Mouse (Mus musculus) hindbrain, embryonic 10.5 days (tissue): ENCODE data around the gene Runx1. TPM values are rescaled to one million over a fixed set of nuclear protein-coding genes. Genes with fewer than 3 reads are reported as not detected.

Experiments
- DNase-seq: peaks from one replicate; pipeline ENCODE4 v3.0.0-alpha.2; 2017; ENCODE audit warnings: low spot score
- H3K27ac ChIP-seq: fragments of 300-500 bp; sonication (generic); 2 replicates; pipeline ENCODE4 v1.5.1; 2016; ENCODE audit warnings: mild to moderate bottlenecking, moderate library complexity
- H3K27me3 ChIP-seq: fragments of 300-500 bp; sonication (generic); 2 replicates; pipeline ENCODE4 v1.6.1; 2016; ENCODE audit warnings: mild to moderate bottlenecking; ENCODE audit not compliant: poor library complexity, insufficient read depth, severe bottlenecking
- H3K36me3 ChIP-seq: fragments of 300-500 bp; sonication (generic); 2 replicates; pipeline ENCODE4 v1.6.1; 2016; ENCODE audit warnings: mild to moderate bottlenecking, moderate library complexity
- H3K4me1 ChIP-seq: fragments of 300-500 bp; sonication (generic); replicated peaks from 2 replicates; pipeline ENCODE4 v1.6.1; 2016; ENCODE audit warnings: mild to moderate bottlenecking
- H3K4me3 ChIP-seq: fragments of 300-500 bp; sonication (generic); 2 replicates; pipeline ENCODE4 v1.5.1; 2016; ENCODE audit warnings: mild to moderate bottlenecking, moderate library complexity
- H3K9me3 ChIP-seq: fragments of 300-500 bp; sonication (generic); 2 replicates; pipeline ENCODE4 v1.6.1; 2016; ENCODE audit warnings: mild to moderate bottlenecking, moderate library complexity
- WGBS: fragments of 180-500 bp; shearing (Covaris S2); methylation state at CpG from one replicate; pipeline ENCODE4 v1.1.7; 2016; 5-methylcytosine and 5-hydroxymethylcytosine counted together
- polyA plus RNA-seq: library from polyadenylated mRNA; unstranded; fragments of >200 nt; fragmentation: Nextera tagmentation; extraction: Ambion mirVana; gene quantifications from 2 replicates; pipeline ENCODE4 v1.2.1, GENCODE M21; 2016

Runx1 gene
- polyA plus RNA-seq, 1 experiment from 2014 or later, result 2.2 TPM

GRCm38 (mm10) chr16:92753944-92754343 lies 72.0 kb downstream of the Runx1 start:
- DNase-seq, result no peak
- Histone ChIP-seq H3K27me3 (no peaks in the 10 kb centered on the region), H3K4me1 (no peaks in the 10 kb centered on the region), H3K4me3 (no peak overlapping the region), H3K27ac (no peak overlapping the region), H3K9me3 (no peaks in the 10 kb centered on the region), H3K36me3 (no peaks in the 10 kb centered on the region)
- WGBS, result 90% methylated on average over 3 of the region's 3 CpGs

- no peaks in the 10 kb centered on the region for H3K4me1 ChIP-seq
- no peak overlapping the region for H3K4me3 ChIP-seq
- 91% methylated on average over 8 of the region's 8 CpGs for WGBS
- H3K27ac ChIP-seq, result no peak overlapping the region
- DNase-seq, result no peak
- no peaks in the 10 kb centered on the region for H3K27me3 ChIP-seq
- H3K36me3 ChIP-seq, result no peaks in the 10 kb centered on the region
- no peaks in the 10 kb centered on the region for H3K9me3 ChIP-seq
Observed at GRCm38 (mm10) chr16:92753139-92753538, 72.8 kb downstream of the Runx1 start.

- DNase-seq, result no peak
- H3K27ac ChIP-seq, result no peak overlapping the region
- H3K36me3 ChIP-seq, result no peaks in the 10 kb centered on the region
- 88% methylated on average over 1 of the region's 1 CpGs for WGBS
- H3K4me3 ChIP-seq, result no peak overlapping the region
- H3K9me3 ChIP-seq, result no peaks in the 10 kb centered on the region
- H3K27me3 ChIP-seq, result no peaks in the 10 kb centered on the region
- H3K4me1 ChIP-seq, result no peaks in the 10 kb centered on the region
Observed at GRCm38 (mm10) chr16:92748272-92748671, 77.7 kb downstream of the Runx1 start.

GRCm38 (mm10) chr16:92747062-92747461 lies 78.9 kb downstream of the Runx1 start:
- no peaks in the 10 kb centered on the region for H3K36me3 ChIP-seq
- H3K27ac ChIP-seq, result no peak overlapping the region
- WGBS, result 86% methylated on average over 2 of the region's 2 CpGs
- H3K4me1 ChIP-seq, result no peaks in the 10 kb centered on the region
- no peaks in the 10 kb centered on the region for H3K9me3 ChIP-seq
- H3K27me3 ChIP-seq, result no peaks in the 10 kb centered on the region
- H3K4me3 ChIP-seq, result no peak overlapping the region
- DNase-seq, result no peak

- no peak overlapping the region for H3K4me3 ChIP-seq
- no peak overlapping the region for H3K27ac ChIP-seq
- no peak for DNase-seq
- H3K9me3 ChIP-seq, result no peaks in the 10 kb centered on the region
- H3K36me3 ChIP-seq, result no peaks in the 10 kb centered on the region
- H3K4me1 ChIP-seq, result peaks cover 6% of the 10 kb centered on the region
- H3K27me3 ChIP-seq, result no peaks in the 10 kb centered on the region
- WGBS, result 80% methylated on average over 3 of the region's 3 CpGs
Observed at GRCm38 (mm10) chr16:92745239-92745638, 80.7 kb downstream of the Runx1 start.

- Histone ChIP-seq H3K27ac (no peak overlapping the region), H3K4me3 (no peak overlapping the region), H3K27me3 (no peaks in the 10 kb centered on the region), H3K9me3 (no peaks in the 10 kb centered on the region), H3K4me1 (peaks cover 11% of the 10 kb centered on the region), H3K36me3 (no peaks in the 10 kb centered on the region)
- no peak for DNase-seq
- 74% methylated on average over 12 of the region's 12 CpGs for WGBS
Observed at GRCm38 (mm10) chr16:92744172-92744777, 81.7 kb downstream of the Runx1 start.

GRCm38 (mm10) chr16:92743755-92744154 lies 82.2 kb downstream of the Runx1 start:
- 75% methylated on average over 4 of the region's 4 CpGs for WGBS

GRCm38 (mm10) chr16:92741342-92741741 lies 84.6 kb downstream of the Runx1 start:
- WGBS, result 88% methylated on average over 8 of the region's 8 CpGs
- H3K4me1 ChIP-seq, result peaks cover 20% of the 10 kb centered on the region

More at GRCm38 (mm10) chr16:92743755-92744154, 82.2 kb downstream of the Runx1 start:
- Histone ChIP-seq H3K4me3 (no peak overlapping the region), H3K27ac (no peak overlapping the region), H3K9me3 (no peaks in the 10 kb centered on the region), H3K36me3 (no peaks in the 10 kb centered on the region), H3K27me3 (no peaks in the 10 kb centered on the region), H3K4me1 (peaks cover 14% of the 10 kb centered on the region)
- no peak for DNase-seq

GRCm38 (mm10) chr16:92740541-92740940 lies 85.4 kb downstream of the Runx1 start:
- no peak overlapping the region for H3K4me3 ChIP-seq
- H3K27ac ChIP-seq, result no peak overlapping the region
- WGBS, result 54% methylated on average over 9 of the region's 9 CpGs
- H3K27me3 ChIP-seq, result no peaks in the 10 kb centered on the region
- no peaks in the 10 kb centered on the region for H3K9me3 ChIP-seq
- no peak for DNase-seq
- H3K36me3 ChIP-seq, result no peaks in the 10 kb centered on the region
- H3K4me1 ChIP-seq, result peaks cover 24% of the 10 kb centered on the region

More at GRCm38 (mm10) chr16:92741342-92741741, 84.6 kb downstream of the Runx1 start:
- H3K27ac ChIP-seq, result no peak overlapping the region
- no peaks in the 10 kb centered on the region for H3K36me3 ChIP-seq
- no peak for DNase-seq
- no peaks in the 10 kb centered on the region for H3K27me3 ChIP-seq
- no peaks in the 10 kb centered on the region for H3K9me3 ChIP-seq
- no peak overlapping the region for H3K4me3 ChIP-seq

GRCm38 (mm10) chr16:92739997-92740396 lies 86.0 kb downstream of the Runx1 start:
- 60% methylated on average over 12 of the region's 12 CpGs for WGBS
- H3K36me3 ChIP-seq, result no peaks in the 10 kb centered on the region
- DNase-seq, result no peak
- H3K9me3 ChIP-seq, result no peaks in the 10 kb centered on the region
- H3K4me1 ChIP-seq, result peaks cover 24% of the 10 kb centered on the region
- no peaks in the 10 kb centered on the region for H3K27me3 ChIP-seq
- no peak overlapping the region for H3K4me3 ChIP-seq
- no peak overlapping the region; the same call in 1 of the 2 replicates for H3K27ac ChIP-seq

- H3K4me1 ChIP-seq, result peaks cover 24% of the 10 kb centered on the region
Observed at GRCm38 (mm10) chr16:92739071-92739793, 86.7 kb downstream of the Runx1 start.

GRCm38 (mm10) chr16:92738476-92739010 lies 87.4 kb downstream of the Runx1 start:
- 70% methylated on average over 11 of the region's 11 CpGs for WGBS
- H3K4me1 ChIP-seq, result peaks cover 24% of the 10 kb centered on the region
- H3K4me3 ChIP-seq, result no peak overlapping the region
- no peak overlapping the region for H3K27ac ChIP-seq
- H3K27me3 ChIP-seq, result no peaks in the 10 kb centered on the region
- no peaks in the 10 kb centered on the region for H3K9me3 ChIP-seq
- H3K36me3 ChIP-seq, result no peaks in the 10 kb centered on the region
- no peak for DNase-seq

More at GRCm38 (mm10) chr16:92739071-92739793, 86.7 kb downstream of the Runx1 start:
- H3K9me3 ChIP-seq, result no peaks in the 10 kb centered on the region
- H3K27ac ChIP-seq, result no peak overlapping the region
- H3K4me3 ChIP-seq, result no peak overlapping the region
- H3K27me3 ChIP-seq, result no peaks in the 10 kb centered on the region
- DNase-seq, result no peak
- H3K36me3 ChIP-seq, result no peaks in the 10 kb centered on the region
- 72% methylated on average over 7 of the region's 7 CpGs for WGBS

- no peaks in the 10 kb centered on the region for H3K27me3 ChIP-seq
- 93% methylated on average over 9 of the region's 9 CpGs for WGBS
- H3K27ac ChIP-seq, result no peak overlapping the region
- H3K36me3 ChIP-seq, result no peaks in the 10 kb centered on the region
- no peak overlapping the region for H3K4me3 ChIP-seq
- H3K4me1 ChIP-seq, result no peaks in the 10 kb centered on the region; the same call in 1 of the 2 replicates
- no peaks in the 10 kb centered on the region for H3K9me3 ChIP-seq
- no peak for DNase-seq
Observed at GRCm38 (mm10) chr16:92726870-92727269, 99.1 kb downstream of the Runx1 start.
